Mouse (Mus musculus) ES-E14 (cell line): ENCODE results near the gene Mthfd2.

Experiments
- MAFK ChIP-seq: IDR thresholded peaks from 2 replicates; pipeline ENCODE4 v1.6.1; 2014; ENCODE audit warnings: mild to moderate bottlenecking, low read depth, low read length, inconsistent platforms; ENCODE audit not compliant: insufficient read depth
- ZNF384 ChIP-seq: IDR thresholded peaks from 2 replicates; pipeline ENCODE4 v1.6.1; 2012; ENCODE audit warnings: low read depth, low read length, inconsistent platforms

- TF ChIP-seq ZNF384 (no peak), MAFK (no peak)
These were observed 48.1 kb upstream of the Mthfd2 start for GRCm38 (mm10) chr6:83373704-83374300.
